10 mouse cellular contexts compared by ENCODE assay signal in genomic region chr1:36162687-36163086, GRCm38 (mm10).
DNase-seq lines count a peak whose midpoint lies in the region; ATAC-seq and TF ChIP-seq lines count a peak whose summit lies in the region.
"Had no signal": no experiment of that assay in that cellular context is flagged by ENCODE, and none has a peak within 500 bp of the region (broad histone marks: within the 10 kb centered on the region; RNA-seq: fewer than 3 reads in every experiment).

No protein-coding gene starts in this region.

- no peaks in the 10 kb centered on the region for H3K9me3 ChIP-seq in heart, postnatal 0 days (replicated peaks; ENCODE audit: control insufficient read depth, low read length)
- H3K9me3 ChIP-seq in lung, postnatal 0 days (ENCODE audit: low read length): no peaks in the 10 kb centered on the region

- TF ChIP-seq POLR2A in thymus, adult 2 months (IDR thresholded peaks at IDR 0.05; ENCODE audit: control insufficient read depth, extremely low read depth, insufficient read depth, low read length, poor library complexity): no peak

- no peak overlapping the region for H3K9ac ChIP-seq in heart, postnatal 0 days (replicated peaks; ENCODE audit: low read depth, low read length)
- no peak overlapping the region for H3K9ac ChIP-seq in lung, postnatal 0 days (replicated peaks; ENCODE audit: low read depth)

- no peak for DNase-seq in thymus, adult 2 months
- DNase-seq in thymus, postnatal 10 days (ENCODE audit: low spot score in 2 of 2): no peak
- no peak for DNase-seq in heart, postnatal 0 days (ENCODE audit: low spot score)
- peak; percentile 67 for DNase-seq in lung, postnatal 0 days (ENCODE audit: low spot score)
- DNase-seq in frontal cortex, postnatal 14 days (ENCODE audit: low spot score in 2 of 2): no peak
- no peak for DNase-seq in adrenal gland, postnatal 4 days (ENCODE audit: low spot score in 2 of 2)
- DNase-seq in retina, embryonic 14.5 days (ENCODE audit: low spot score): no peak
- DNase-seq: kidney, postnatal 10 days had no signal

- no peak overlapping the region for H3K4me3 ChIP-seq in thymus, adult 2 months (ENCODE audit: control insufficient read depth, insufficient read depth, low read length)
- no peak overlapping the region for H3K4me3 ChIP-seq in heart, postnatal 0 days (ENCODE audit: low read depth, low read length)
- no peak overlapping the region for H3K4me3 ChIP-seq in lung, postnatal 0 days (ENCODE audit: low read depth, low read length)

- no peak for TF ChIP-seq CTCF in thymus, adult 2 months (IDR thresholded peaks at IDR 0.05; ENCODE audit: borderline replicate concordance, control insufficient read depth, extremely low read depth, insufficient read depth, low read length, poor library complexity)
- no peak for TF ChIP-seq CTCF in heart, postnatal 0 days (IDR thresholded peaks at IDR 0.05; ENCODE audit: low read depth)
- no peak for TF ChIP-seq CTCF in lung, postnatal 0 days (IDR thresholded peaks at IDR 0.05)

- 36% methylated on average over 8 of the region's 8 CpGs for WGBS in thymus, adult 2 months
- 62% methylated on average over 8 of the region's 8 CpGs for WGBS in heart, postnatal 0 days
- WGBS in lung, postnatal 0 days: 71% methylated on average over 8 of the region's 8 CpGs

- peaks cover 17% of the 10 kb centered on the region for H3K36me3 ChIP-seq in thymus, adult 2 months (ENCODE audit: control insufficient read depth, insufficient read depth, low read length)
- H3K36me3 ChIP-seq in heart, postnatal 0 days (replicated peaks; ENCODE audit: control insufficient read depth, insufficient read depth, low read length): peaks cover 66% of the 10 kb centered on the region
- peaks cover 19% of the 10 kb centered on the region for H3K36me3 ChIP-seq in lung, postnatal 0 days (ENCODE audit: insufficient read depth, low read length)

- TF ChIP-seq EP300 in heart, postnatal 0 days (IDR thresholded peaks at IDR 0.05; ENCODE audit: low read depth): no peak
- TF ChIP-seq EP300 in lung, postnatal 0 days (IDR thresholded peaks at IDR 0.05): peak; percentile 18; the same call in 1 of the 2 replicates

- H3K27ac ChIP-seq in thymus, adult 2 months (ENCODE audit: control insufficient read depth, insufficient read depth, low read length): peak overlapping the region; percentile 30; the same call in 1 of the 2 replicates
- H3K27ac ChIP-seq in heart, postnatal 0 days (ENCODE audit: low read depth): no peak overlapping the region
- H3K27ac ChIP-seq in lung, postnatal 0 days (ENCODE audit: low read length): no peak overlapping the region

- no peak overlapping the region for H3K4me2 ChIP-seq in heart, postnatal 0 days (ENCODE audit: low read depth, low read length)
- no peak overlapping the region for H3K4me2 ChIP-seq in lung, postnatal 0 days (replicated peaks; ENCODE audit: low read depth, low read length)

- peaks cover 26% of the 10 kb centered on the region for H3K4me1 ChIP-seq in thymus, adult 2 months (replicated peaks; ENCODE audit: control insufficient read depth, insufficient read depth, low read length)
- no peaks in the 10 kb centered on the region; the same call in 1 of the 2 replicates for H3K4me1 ChIP-seq in heart, postnatal 0 days (ENCODE audit: control insufficient read depth, insufficient read depth)
- no peaks in the 10 kb centered on the region for H3K4me1 ChIP-seq in lung, postnatal 0 days (ENCODE audit: insufficient read depth, low read depth, low read length)

- peak; percentile 33; the same call in 1 of the 2 replicates for ATAC-seq in heart, postnatal 0 days (ENCODE audit: insufficient read depth, low read depth)
- ATAC-seq in lung, postnatal 0 days: peak; percentile 90
- no peak for ATAC-seq in erythroid progenitor cell, adult 5-6 weeks (replicated peaks; ENCODE audit: low FRiP score, poor library complexity, severe bottlenecking)
- ATAC-seq: midbrain, embryonic 16.5 days had no signal

- H3K27me3 ChIP-seq in thymus, adult 2 months (ENCODE audit: control insufficient read depth, insufficient read depth, low read length): no peaks in the 10 kb centered on the region
- no peaks in the 10 kb centered on the region for H3K27me3 ChIP-seq in heart, postnatal 0 days (ENCODE audit: control insufficient read depth, insufficient read depth, low read length)
- H3K27me3 ChIP-seq in lung, postnatal 0 days (replicated peaks; ENCODE audit: insufficient read depth, low read length): no peaks in the 10 kb centered on the region
